Mouse (Mus musculus) heart, adult 2 months (tissue): ENCODE results near the gene Ccm2.

ENCODE experiments used
- CTCF ChIP-seq: fragments of 200-600 bp; IDR thresholded peaks from 2 replicates; pipeline ENCODE4 v1.8.1; 2022; ENCODE audit warnings: antibody characterized with exemption, mild to moderate bottlenecking, moderate library complexity
- EP300 ChIP-seq: fragments of 200-500 bp; IDR thresholded peaks from 2 replicates; pipeline ENCODE4 v1.6.1; 2011; ENCODE audit warnings: low read depth, low read length, control low read depth; ENCODE audit not compliant: insufficient read depth
- POLR2A ChIP-seq: fragments of 200-500 bp; IDR thresholded peaks from 2 replicates; pipeline ENCODE4 v1.6.1; 2011; ENCODE audit warnings: mild to moderate bottlenecking, low read depth, low read length, control low read depth; ENCODE audit not compliant: insufficient read depth

GRCm38 (mm10) chr11:6504689-6505088, 42.0 kb upstream of the Ccm2 start:
- TF ChIP-seq CTCF (no peak), POLR2A (no peak), EP300 (no peak)
